Mouse (Mus musculus): ENCODE measurements around the gene Taar7f. TPM values are rescaled to one million over a fixed set of nuclear protein-coding genes. Genes with fewer than 3 reads are reported as not detected.
"Not testable (repeated sequence)": the region's sequence is repeated elsewhere in the genome, so short reads cannot be mapped to it uniquely, and the experiment has no call there.

Taar7f gene
- polyA plus RNA-seq, 1 experiment from 2014 or later: not detected

DNA sequence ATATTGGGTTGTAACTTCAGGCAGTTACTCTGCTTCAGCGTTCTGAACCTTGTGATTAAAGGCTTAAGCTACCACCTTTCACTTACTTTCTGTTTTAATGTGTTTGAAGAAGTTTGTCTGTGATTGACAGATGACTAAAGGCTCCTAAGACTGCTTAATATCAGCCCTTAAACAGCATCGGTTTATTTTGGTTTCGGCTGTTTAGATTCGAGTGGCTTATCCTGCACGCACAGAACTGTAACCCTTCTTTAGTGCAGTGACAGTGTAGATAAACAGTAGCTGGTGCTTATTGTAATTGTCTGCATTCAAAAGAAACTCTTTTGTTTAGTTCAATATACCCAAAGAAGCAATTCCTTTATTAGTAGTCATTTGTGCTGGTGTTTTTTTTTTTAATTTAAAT, 2.7 kb downstream of the Taar7f start:
- no peak for DNase-seq
- Histone ChIP-seq H3K9me3 (ENCODE audit: control insufficient read depth, low read length) (no peaks in the 10 kb centered on the region), H3K27ac (replicated peaks; ENCODE audit: low read depth, low read length) (no peak overlapping the region), H3K27me3 (ENCODE audit: control insufficient read depth, insufficient read depth, low read length) (no peaks in the 10 kb centered on the region), H3K36me3 (ENCODE audit: control insufficient read depth, insufficient read depth, low read length) (no peaks in the 10 kb centered on the region), H3K4me2 (ENCODE audit: low read length) (no peak overlapping the region), H3K4me1 (ENCODE audit: control insufficient read depth, insufficient read depth, low read length) (no peaks in the 10 kb centered on the region), H3K9ac (replicated peaks; ENCODE audit: low read length) (no peak overlapping the region), H3K4me3 (replicated peaks; ENCODE audit: low read depth, low read length) (no peak overlapping the region)
- no peak for ATAC-seq (ENCODE audit: low FRiP score, low TSS enrichment)
- WGBS: 81% methylated on average over 5 of the region's 5 CpGs

DNA sequence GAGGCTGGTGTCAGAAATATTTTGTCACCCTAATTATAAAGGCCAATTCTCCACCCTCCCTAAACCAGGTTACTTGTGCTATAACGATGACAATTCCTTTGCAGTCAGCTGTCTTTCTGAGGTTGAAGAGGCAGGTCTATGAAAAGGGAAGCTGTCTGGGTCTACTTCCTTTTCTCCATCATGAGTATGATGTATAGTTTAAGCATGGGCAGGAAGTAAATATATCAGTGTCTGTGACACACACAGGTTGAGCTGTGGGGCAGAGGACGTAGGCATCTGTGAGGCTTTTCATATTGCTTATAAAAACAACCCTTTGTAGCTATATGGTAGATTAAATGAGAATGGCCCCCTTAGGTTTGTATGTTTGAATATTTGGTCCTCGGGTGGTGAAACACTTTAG, 9.7 kb downstream of the Taar7f start:
- 90% methylated on average over 3 of the region's 3 CpGs for whole genome bisulfite sequencing
- Histone ChIP-seq H3K9me3 (ENCODE audit: control insufficient read depth, low read length) (no peaks in the 10 kb centered on the region), H3K36me3 (ENCODE audit: control insufficient read depth, insufficient read depth, low read length) (no peaks in the 10 kb centered on the region), H3K27me3 (ENCODE audit: control insufficient read depth, insufficient read depth, low read length) (no peaks in the 10 kb centered on the region), H3K4me2 (ENCODE audit: low read length) (no peak overlapping the region), H3K4me3 (replicated peaks; ENCODE audit: low read depth, low read length) (no peak overlapping the region), H3K27ac (replicated peaks; ENCODE audit: low read depth, low read length) (no peak overlapping the region), H3K4me1 (ENCODE audit: control insufficient read depth, insufficient read depth, low read length) (no peaks in the 10 kb centered on the region), H3K9ac (replicated peaks; ENCODE audit: low read length) (no peak overlapping the region)
- ATAC-seq (ENCODE audit: low FRiP score, low TSS enrichment): no peak
- DNase-seq: no peak

DNA sequence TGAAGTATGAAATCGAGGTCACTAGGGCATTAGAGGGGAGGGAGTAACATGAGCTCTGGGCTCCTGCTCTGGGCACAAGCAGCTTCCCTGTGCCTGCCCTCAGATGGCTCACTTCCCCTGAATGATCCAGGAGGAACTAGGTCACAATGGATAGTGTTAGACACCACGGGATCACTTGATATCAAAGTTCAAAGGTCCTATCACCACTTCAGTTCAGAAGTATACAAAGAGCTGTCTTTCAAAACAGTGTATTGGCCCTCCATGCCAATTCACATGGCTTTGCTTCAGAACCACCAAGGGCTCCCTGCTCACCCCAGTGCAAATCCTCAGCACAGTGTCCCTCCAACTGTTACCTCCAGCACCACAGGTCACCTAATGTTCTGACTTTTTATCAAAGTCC, 25.4 kb downstream of the Taar7f start:
- not testable (repeated sequence) for H3K4me1 ChIP-seq (ENCODE audit: control insufficient read depth, insufficient read depth, low read length); H3K4me2 ChIP-seq (ENCODE audit: low read length); H3K9me3 ChIP-seq (ENCODE audit: control insufficient read depth, low read length); H3K4me3 ChIP-seq (replicated peaks; ENCODE audit: low read depth, low read length); ATAC-seq (ENCODE audit: low FRiP score, low TSS enrichment); H3K27ac ChIP-seq (replicated peaks; ENCODE audit: low read depth, low read length); H3K9ac ChIP-seq (replicated peaks; ENCODE audit: low read length); H3K27me3 ChIP-seq (ENCODE audit: control insufficient read depth, insufficient read depth, low read length); H3K36me3 ChIP-seq (ENCODE audit: control insufficient read depth, insufficient read depth, low read length); DNase-seq
- WGBS: 56% methylated on average over 2 of the region's 2 CpGs

DNA sequence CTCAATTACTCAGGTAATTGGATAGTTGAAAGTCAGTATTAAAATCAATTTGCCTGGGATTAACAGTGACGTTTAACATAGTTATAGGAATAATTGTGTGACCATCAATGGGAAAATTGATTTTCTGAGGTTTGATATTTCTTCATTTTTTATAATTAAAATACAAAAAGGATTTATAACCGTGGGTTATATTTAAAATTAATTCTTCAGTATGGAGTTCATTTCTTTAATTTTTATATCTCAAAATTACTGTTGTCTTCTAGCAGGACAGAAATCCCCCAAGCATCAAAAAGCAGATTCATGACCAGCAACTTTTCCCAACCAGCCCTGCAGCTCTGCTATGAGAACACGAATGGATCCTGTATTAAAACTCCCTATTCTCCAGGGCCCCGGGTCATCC, 26.9 kb downstream of the Taar7f start, which contains the start of gene Taar8a:
TSS of gene Taar8a (plus strand) at position 301 of the 400 bp plus-strand sequence.
- not testable (repeated sequence) for ATAC-seq (ENCODE audit: low FRiP score, low TSS enrichment); DNase-seq; H3K9ac ChIP-seq (replicated peaks; ENCODE audit: low read length); H3K4me2 ChIP-seq (ENCODE audit: low read length); H3K4me1 ChIP-seq (ENCODE audit: control insufficient read depth, insufficient read depth, low read length); H3K27ac ChIP-seq (replicated peaks; ENCODE audit: low read depth, low read length); H3K4me3 ChIP-seq (replicated peaks; ENCODE audit: low read depth, low read length); H3K36me3 ChIP-seq (ENCODE audit: control insufficient read depth, insufficient read depth, low read length); H3K9me3 ChIP-seq (ENCODE audit: control insufficient read depth, low read length); H3K27me3 ChIP-seq (ENCODE audit: control insufficient read depth, insufficient read depth, low read length)
- WGBS: 81% methylated on average over 2 of the region's 4 CpGs

DNA sequence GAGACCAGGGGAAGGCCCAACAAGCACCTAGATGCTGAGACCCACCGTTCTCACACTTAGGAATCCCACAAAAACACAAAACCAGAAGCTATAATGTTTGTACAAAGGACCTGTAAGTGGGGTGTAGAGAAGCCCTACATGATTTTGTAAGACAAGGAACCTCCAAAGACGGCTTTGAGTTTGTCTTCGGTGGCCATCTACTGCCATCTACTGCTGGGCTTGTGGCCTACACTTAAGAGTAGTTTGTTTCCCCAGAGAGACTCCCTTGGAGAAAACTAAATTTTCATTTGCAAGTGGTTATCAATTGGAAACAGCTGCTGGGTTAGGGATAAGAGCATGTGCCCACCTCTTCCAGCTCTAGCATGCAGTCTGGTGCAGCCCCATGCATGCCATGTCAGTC, 30.9 kb downstream of the Taar7f start:
- Histone ChIP-seq H3K9ac (replicated peaks; ENCODE audit: low read length) (no peak overlapping the region), H3K27ac (replicated peaks; ENCODE audit: low read depth, low read length) (no peak overlapping the region), H3K4me3 (replicated peaks; ENCODE audit: low read depth, low read length) (no peak overlapping the region), H3K27me3 (ENCODE audit: control insufficient read depth, insufficient read depth, low read length) (no peaks in the 10 kb centered on the region), H3K9me3 (ENCODE audit: control insufficient read depth, low read length) (no peaks in the 10 kb centered on the region), H3K4me1 (ENCODE audit: control insufficient read depth, insufficient read depth, low read length) (no peaks in the 10 kb centered on the region), H3K36me3 (ENCODE audit: control insufficient read depth, insufficient read depth, low read length) (no peaks in the 10 kb centered on the region), H3K4me2 (ENCODE audit: low read length) (no peak overlapping the region)
- 49% methylated on average over 3 of the region's 3 CpGs for WGBS
- peak; percentile 65 for DNase-seq
- no peak for ATAC-seq (ENCODE audit: low FRiP score, low TSS enrichment)

DNA sequence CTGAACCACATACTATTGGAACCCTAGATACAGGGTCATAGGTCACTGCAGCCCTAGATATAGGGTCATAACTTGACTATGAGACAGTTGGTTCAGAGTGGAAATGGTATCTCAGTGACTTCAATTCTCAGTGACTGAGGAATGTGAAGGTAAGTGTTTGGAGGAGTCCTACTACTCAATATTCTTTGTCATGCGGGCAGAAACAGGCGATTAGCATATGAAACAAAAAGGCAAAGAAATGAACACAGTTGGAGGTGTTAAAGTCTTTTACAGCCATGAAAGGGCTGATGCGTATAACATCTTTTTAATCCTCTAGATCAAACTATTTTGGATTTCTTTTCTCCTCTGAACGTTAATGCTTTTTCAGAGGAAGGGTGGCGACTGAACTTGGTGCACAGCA, 36.6 kb downstream of the Taar7f start:
- WGBS: 40% methylated on average over 5 of the region's 5 CpGs
- Histone ChIP-seq H3K4me1 (ENCODE audit: control insufficient read depth, insufficient read depth, low read length) (no peaks in the 10 kb centered on the region), H3K27me3 (ENCODE audit: control insufficient read depth, insufficient read depth, low read length) (no peaks in the 10 kb centered on the region), H3K9ac (replicated peaks; ENCODE audit: low read length) (no peak overlapping the region), H3K36me3 (ENCODE audit: control insufficient read depth, insufficient read depth, low read length) (no peaks in the 10 kb centered on the region), H3K4me3 (replicated peaks; ENCODE audit: low read depth, low read length) (no peak overlapping the region), H3K9me3 (ENCODE audit: control insufficient read depth, low read length) (no peaks in the 10 kb centered on the region), H3K4me2 (ENCODE audit: low read length) (no peak overlapping the region), H3K27ac (replicated peaks; ENCODE audit: low read depth, low read length) (no peak overlapping the region)
- DNase-seq (no peak), ATAC-seq (ENCODE audit: low FRiP score, low TSS enrichment) (no peak)

DNA sequence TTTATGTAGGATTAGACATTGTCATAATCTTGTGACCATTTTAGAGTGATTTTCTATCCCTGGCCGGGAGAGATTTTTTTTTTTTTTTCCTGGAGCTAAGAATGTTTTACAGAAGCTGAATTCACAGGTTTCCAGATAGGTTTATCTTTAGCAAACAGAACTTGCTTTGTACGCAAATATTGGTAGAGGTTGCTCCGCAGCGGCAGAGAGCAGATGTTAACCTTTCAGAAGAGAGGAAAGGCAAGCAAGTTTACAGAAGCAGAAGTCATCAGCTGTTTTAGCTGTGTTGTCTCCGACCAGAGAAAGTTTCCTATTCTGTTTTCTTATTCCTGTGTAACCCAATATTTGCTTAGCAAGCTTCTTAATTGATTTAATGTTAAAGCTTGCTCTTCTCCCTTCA, 37.2 kb downstream of the Taar7f start:
- no peaks in the 10 kb centered on the region for H3K9me3 ChIP-seq (ENCODE audit: control insufficient read depth, low read length)
- H3K4me3 ChIP-seq (replicated peaks; ENCODE audit: low read depth, low read length): no peak overlapping the region
- H3K27me3 ChIP-seq (ENCODE audit: control insufficient read depth, insufficient read depth, low read length): no peaks in the 10 kb centered on the region
- H3K4me1 ChIP-seq (ENCODE audit: control insufficient read depth, insufficient read depth, low read length): no peaks in the 10 kb centered on the region
- 85% methylated on average over 5 of the region's 5 CpGs for WGBS
- no peaks in the 10 kb centered on the region for H3K36me3 ChIP-seq (ENCODE audit: control insufficient read depth, insufficient read depth, low read length)
- no peak overlapping the region for H3K4me2 ChIP-seq (ENCODE audit: low read length)
- H3K9ac ChIP-seq (replicated peaks; ENCODE audit: low read length): no peak overlapping the region
- ATAC-seq (ENCODE audit: low FRiP score, low TSS enrichment): no peak
- no peak for DNase-seq
- no peak overlapping the region for H3K27ac ChIP-seq (replicated peaks; ENCODE audit: low read depth, low read length)

DNA sequence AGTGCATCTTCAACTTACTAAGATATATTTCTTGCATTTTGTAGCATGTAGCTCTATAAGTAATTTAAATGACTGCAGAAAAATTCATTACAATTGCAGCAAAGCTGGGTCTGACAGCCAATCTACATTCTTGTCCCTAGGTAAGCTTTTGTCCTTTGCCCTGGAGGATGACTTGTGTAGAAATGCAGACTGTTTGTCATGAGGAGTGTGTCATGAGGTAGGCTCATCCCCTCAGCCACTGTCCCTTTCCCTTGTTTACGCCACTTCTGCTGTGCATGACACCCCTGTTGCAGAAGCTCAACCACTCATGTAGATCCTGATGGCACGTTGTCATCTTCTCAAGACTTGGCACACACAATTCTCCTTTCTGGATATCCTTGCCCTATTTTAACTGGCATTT, 37.9 kb downstream of the Taar7f start:
- H3K36me3 ChIP-seq (ENCODE audit: control insufficient read depth, insufficient read depth, low read length): no peaks in the 10 kb centered on the region
- WGBS: 96% methylated on average over 2 of the region's 2 CpGs
- no peak overlapping the region for H3K27ac ChIP-seq (replicated peaks; ENCODE audit: low read depth, low read length)

DNA sequence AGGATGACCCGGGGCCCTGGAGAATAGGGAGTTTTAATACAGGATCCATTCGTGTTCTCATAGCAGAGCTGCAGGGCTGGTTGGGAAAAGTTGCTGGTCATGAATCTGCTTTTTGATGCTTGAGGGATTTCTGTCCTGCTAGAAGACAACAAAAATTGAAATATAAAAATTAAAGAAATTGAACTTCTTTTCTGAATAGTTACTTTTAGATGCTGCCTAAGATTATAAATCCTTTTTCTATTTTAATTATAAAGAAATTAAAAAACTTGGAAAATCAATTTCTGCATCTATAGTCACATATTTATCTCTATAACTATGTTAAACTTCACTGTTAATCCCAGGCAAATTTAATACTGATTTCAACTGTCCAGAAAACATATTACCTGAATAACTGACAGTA, 42.9 kb downstream of the Taar7f start, which contains the start of gene Taar8b:
TSS of gene Taar8b (minus strand) at position 101 of the 400 bp plus-strand sequence.
- no peaks in the 10 kb centered on the region for H3K27me3 ChIP-seq (ENCODE audit: control insufficient read depth, insufficient read depth, low read length)
- DNase-seq (no peak), ATAC-seq (ENCODE audit: low FRiP score, low TSS enrichment) (no peak)
- no peak within 1 kb of the TSS for H3K4me3 ChIP-seq (replicated peaks; ENCODE audit: low read depth, low read length)
- no peaks in the 10 kb centered on the region for H3K9me3 ChIP-seq (ENCODE audit: control insufficient read depth, low read length)
- H3K9ac ChIP-seq (replicated peaks; ENCODE audit: low read length): no peak within 1 kb of the TSS
- 90% methylated on average over 2 of the region's 2 CpGs for WGBS
- no peak within 1 kb of the TSS for H3K4me2 ChIP-seq (ENCODE audit: low read length)
- H3K27ac ChIP-seq (replicated peaks; ENCODE audit: low read depth, low read length): no peak within 1 kb of the TSS
- H3K4me1 ChIP-seq (ENCODE audit: control insufficient read depth, insufficient read depth, low read length): no peaks in the 10 kb centered on the region
- no peaks in the 10 kb centered on the region for H3K36me3 ChIP-seq (ENCODE audit: control insufficient read depth, insufficient read depth, low read length)

More for the DNA sequence above, 37.9 kb downstream of the Taar7f start:
- Histone ChIP-seq H3K9me3 (ENCODE audit: control insufficient read depth, low read length) (no peaks in the 10 kb centered on the region), H3K4me1 (ENCODE audit: control insufficient read depth, insufficient read depth, low read length) (no peaks in the 10 kb centered on the region), H3K4me2 (ENCODE audit: low read length) (no peak overlapping the region), H3K4me3 (replicated peaks; ENCODE audit: low read depth, low read length) (no peak overlapping the region), H3K27me3 (ENCODE audit: control insufficient read depth, insufficient read depth, low read length) (no peaks in the 10 kb centered on the region), H3K9ac (replicated peaks; ENCODE audit: low read length) (no peak overlapping the region)
- ATAC-seq (ENCODE audit: low FRiP score, low TSS enrichment): no peak
- no peak for DNase-seq

All from midbrain, embryonic 14.5 days (tissue).